Mouse (Mus musculus): ENCODE data around the gene Rbbp7. TPM values are rescaled to one million over a fixed set of nuclear protein-coding genes. Genes with fewer than 3 reads are reported as not detected.
A peak's percentile ranks its signal among the peaks of the same experiment; 100 is the strongest.

Gene Rbbp7
- 100 to 1,000 TPM; 130 to 140 TPM for total RNA-seq (2021)

DNA sequence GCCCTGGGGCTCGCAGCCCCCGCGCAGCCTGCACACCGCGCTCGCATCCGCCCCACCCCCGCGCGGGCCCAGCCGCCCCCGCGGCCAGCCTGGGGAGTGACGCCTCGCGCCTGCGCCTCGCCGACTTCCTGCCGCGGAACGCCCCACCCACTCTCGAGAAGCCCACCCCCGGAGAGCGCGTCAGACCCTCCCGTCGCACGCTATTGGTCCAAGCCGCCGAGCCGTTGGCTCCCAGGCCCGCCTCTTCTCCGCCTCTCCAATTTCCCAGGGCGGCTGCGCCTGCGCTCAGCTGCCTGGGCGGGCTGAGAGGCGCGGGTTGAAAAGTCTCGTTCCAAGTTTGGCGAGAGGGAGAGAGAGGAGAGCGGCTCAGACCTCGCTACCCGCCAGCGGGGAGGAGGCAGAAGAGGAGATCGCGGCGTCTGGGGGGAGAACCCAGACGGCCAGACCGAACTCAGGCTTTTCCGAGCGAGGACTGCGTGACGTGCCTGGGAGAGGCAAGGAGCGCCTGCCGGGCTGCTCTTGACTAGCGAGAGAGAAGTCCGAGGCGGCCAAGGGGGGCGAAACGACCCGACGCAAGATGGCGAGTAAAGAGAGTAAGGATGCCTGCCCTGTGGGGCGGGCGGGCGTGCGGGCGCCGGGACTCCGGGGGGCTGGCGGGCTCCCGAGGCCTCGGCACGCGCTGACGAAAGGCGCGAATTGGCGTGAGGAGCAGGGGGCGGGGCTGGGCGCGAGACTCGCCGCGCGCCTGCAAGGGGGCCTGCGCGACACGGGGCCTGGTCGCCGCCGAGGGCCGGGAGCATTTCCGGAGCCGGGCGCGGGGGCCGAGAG is at the start of gene Rbbp7:
TSS of gene Rbbp7 (plus strand) at position 288 of the 828 bp plus-strand sequence.
- peak; percentile 89 to 91 for DNase-seq (ENCODE audit: low spot score in 2 of 2)
- intact Hi-C loops (cut with DNase I) = loop anchor here (1.0 to 10.0 kb wide), 3 partner anchors 25 to 236 kb away; no protein-coding TSS in a partner anchor

DNA sequence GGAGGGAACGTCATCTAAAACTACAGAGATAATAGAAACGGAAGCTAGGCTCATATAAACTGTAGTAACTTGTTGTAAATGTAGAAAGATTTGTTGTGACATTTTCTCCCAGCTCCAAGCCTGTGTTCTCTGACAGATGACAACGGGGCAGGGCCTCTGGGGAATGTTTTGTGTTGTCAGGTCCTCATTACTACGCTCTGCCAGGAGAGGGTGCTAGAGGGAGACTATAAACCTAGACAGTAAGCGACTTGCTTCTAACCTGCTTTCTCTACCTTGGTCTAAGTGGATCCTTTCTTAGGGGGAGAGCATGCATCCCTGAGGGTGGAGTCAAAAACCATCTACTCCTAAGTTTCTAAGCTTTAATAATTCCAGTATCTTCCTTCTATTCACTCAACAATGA is 42.4 kb upstream of the Rbbp7 start:
- intact Hi-C loops (cut with DNase I) = no loop called here
- DNase-seq (ENCODE audit: low spot score in 2 of 2) = peak in 1 of 2 experiments; percentile 20

- intact Hi-C loops (cut with DNase I) = loop anchor here (5.0 kb wide), 1 partner anchor 43 kb away; the partner anchor contains the start of gene Rbbp7
- no peak for DNase-seq (ENCODE audit: low spot score in 2 of 2)
These were observed 40.6 kb upstream of the Rbbp7 start for GRCm38 (mm10) chrX:162719615-162720014.

DNA sequence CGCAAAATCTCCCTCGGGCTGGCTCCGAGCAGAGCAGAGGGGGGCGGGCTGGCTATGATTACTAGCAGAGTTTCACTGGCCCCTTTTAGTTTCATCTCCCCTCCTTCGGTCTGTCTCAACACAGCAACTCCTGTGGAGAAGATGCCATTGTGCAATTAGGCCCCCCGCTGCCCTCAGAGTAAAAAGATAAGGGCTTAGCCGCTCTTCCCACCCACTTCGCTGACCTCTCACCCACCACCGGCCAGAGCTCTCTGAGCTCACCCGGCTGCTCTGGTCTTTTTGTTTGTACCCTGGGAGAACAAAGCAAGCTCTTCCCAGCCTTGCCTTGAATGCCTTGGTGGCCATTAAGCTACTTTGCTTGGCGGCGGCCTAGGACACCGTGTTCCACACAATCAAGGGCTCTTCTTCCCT is 32.8 kb upstream of the Rbbp7 start:
- DNase-seq (ENCODE audit: low spot score in 2 of 2) = no peak
- intact Hi-C loops (cut with DNase I) = no loop called here

DNA sequence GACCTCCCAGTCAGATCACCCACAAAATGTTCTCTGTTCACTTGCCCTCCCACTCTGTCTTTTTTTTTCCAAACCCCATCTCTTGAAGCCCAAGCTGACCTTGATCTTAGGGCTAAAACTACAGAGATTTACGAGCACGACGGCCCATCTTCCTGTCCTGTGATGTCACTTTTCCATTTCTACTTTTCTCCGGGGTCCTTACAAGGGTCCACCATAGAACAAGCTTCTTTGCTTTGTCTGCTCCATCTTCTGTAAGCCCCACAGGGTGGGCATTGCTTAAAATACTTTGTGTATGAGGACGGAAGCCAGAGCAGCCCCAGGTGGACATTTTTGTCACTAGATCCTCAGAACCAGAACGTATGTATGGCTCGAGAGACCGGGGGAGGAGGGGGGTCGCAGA is 32.4 kb upstream of the Rbbp7 start:
- intact Hi-C loops (cut with DNase I) = no loop called here
- no peak for DNase-seq (ENCODE audit: low spot score in 2 of 2)

- no peak for DNase-seq (ENCODE audit: low spot score in 2 of 2)
- intact Hi-C loops (cut with DNase I) = no loop called here
These were observed 32.0 kb upstream of the Rbbp7 start for GRCm38 (mm10) chrX:162728228-162728627.

GRCm38 (mm10) chrX:162730031-162730430 is 30.2 kb upstream of the Rbbp7 start:
- no peak for DNase-seq (ENCODE audit: low spot score in 2 of 2)
- intact Hi-C loops (cut with DNase I) = no loop called here

DNA sequence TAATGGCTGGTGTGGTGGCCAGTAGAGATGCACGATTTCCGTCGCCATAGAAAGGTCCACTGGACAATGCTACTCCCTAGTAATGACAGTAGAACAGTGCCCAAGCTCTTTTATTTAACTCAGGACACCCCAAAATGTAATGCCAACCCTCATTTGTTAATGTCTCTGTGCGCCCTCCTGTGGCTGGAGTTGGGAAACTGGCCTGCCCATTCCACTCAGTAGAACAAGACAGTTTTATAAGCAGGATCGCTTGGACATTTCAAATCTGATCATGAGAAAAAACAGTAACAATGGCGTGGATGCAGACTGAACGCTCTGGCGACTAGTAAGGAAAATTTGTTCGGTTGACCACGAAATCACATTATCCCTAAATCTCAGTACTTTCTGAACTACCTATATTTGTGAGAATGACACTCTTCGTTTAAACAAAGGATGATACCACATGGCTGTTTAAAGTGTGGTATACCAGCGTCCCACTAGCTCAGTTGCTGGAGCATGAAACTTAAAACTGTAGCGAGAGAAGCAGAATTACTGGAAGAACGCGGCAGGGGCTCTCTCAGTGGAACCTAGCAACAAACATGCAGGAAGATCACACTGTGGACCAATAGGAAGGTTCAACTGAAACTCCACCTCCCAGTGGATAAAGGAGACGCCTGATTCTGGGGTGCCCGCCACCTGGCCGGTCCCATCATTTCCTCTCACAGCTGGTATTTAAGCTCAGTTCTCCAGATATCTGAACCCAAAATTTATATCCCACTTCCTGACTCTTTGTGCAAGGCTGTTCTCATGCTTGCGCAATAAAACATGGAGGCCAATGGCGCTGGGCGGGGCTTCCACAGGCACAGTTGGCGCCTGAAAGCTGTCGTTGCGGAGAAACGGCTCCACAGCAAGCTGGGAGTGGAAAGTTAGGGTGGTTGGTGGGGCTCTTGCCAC is 24.9 kb upstream of the Rbbp7 start:
- DNase-seq (ENCODE audit: low spot score in 2 of 2) = peak; percentile 57 to 67
- intact Hi-C loops (cut with DNase I) = loop anchor here (1.0 to 5.0 kb wide), 2 partner anchors 25 to 208 kb away; partner anchors contain the start of gene Rbbp7

DNA sequence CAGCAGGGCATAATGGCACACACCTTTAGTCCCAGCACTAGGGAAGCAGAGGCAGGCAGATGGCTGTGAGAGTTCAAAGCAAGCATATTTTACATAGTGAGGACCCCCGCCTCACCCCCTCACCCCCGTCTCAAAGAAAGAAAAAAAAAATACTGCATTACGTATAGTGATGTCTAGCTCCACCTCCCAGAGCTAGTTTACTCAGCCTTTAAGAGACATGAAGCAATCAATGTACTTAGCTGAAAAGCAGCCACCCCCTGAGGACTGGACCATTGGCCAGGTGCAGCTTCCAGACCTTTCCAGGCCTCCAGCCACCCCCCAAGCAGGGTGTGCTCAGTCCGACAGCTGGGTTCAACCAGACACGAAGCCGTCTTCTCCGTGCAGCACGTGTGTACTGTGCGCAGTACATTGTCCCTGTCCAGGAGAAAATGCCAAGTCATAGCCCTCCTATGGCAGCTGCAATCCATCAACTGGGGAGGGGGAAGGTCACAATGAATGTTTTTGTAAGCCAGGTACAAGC is 24.0 kb upstream of the Rbbp7 start:
- intact Hi-C loops (cut with DNase I) = loop anchor here (5.0 kb wide), 1 partner anchor 209 kb away; no protein-coding TSS in a partner anchor
- peak; percentile 8 to 17 for DNase-seq (ENCODE audit: low spot score in 2 of 2)

GRCm38 (mm10) chrX:162748696-162749420 is 11.3 kb upstream of the Rbbp7 start:
- intact Hi-C loops (cut with DNase I) = no loop called here

DNA sequence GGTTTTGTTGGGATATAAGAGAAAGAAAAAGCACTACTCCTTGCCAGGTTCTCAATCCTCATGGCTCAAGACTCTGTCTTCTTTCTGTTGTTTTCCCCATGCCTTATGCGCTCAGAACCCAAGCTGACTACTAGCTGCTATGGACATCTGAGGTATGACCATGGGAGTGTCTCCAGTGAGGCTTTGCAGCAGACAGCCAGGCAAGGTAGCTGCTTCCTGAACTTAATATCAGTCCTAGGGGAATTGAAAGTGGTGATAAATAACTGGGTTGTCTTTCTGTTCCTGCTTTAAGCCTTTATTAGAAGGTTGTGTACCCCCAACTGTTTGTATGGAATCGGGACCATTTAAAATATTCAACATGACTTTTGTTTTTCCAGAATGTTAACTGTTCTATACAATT is 7.8 kb upstream of the Rbbp7 start:
- intact Hi-C loops (cut with DNase I) = no loop called here
- no peak for DNase-seq (ENCODE audit: low spot score in 2 of 2)

More at GRCm38 (mm10) chrX:162748696-162749420, 11.3 kb upstream of the Rbbp7 start:
- no peak for DNase-seq (ENCODE audit: low spot score in 2 of 2)

GRCm38 (mm10) chrX:162754314-162754713 is 5.9 kb upstream of the Rbbp7 start:
- DNase-seq (ENCODE audit: low spot score in 2 of 2) = no peak
- intact Hi-C loops (cut with DNase I) = no loop called here

DNA sequence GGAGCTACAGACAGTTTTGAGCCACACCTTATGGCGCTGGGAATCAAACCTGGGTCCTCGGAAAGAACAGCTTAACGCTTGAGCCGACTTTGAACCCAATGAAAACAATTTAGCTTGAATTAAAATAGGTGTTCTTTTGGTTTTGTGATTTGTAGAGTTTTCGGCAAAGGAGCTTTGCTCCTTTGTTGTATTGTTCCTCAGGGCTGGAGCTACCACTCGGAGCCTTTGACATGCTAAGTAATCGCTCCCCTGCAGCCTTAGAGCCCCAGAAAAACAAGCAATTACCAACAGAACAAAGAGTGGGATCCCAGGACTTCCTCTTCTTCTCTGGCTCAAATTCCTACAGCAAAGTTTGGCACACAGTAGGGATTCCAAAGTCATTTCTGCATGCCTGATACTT is 4.1 kb upstream of the Rbbp7 start:
- DNase-seq (ENCODE audit: low spot score in 2 of 2) = no peak

DNA sequence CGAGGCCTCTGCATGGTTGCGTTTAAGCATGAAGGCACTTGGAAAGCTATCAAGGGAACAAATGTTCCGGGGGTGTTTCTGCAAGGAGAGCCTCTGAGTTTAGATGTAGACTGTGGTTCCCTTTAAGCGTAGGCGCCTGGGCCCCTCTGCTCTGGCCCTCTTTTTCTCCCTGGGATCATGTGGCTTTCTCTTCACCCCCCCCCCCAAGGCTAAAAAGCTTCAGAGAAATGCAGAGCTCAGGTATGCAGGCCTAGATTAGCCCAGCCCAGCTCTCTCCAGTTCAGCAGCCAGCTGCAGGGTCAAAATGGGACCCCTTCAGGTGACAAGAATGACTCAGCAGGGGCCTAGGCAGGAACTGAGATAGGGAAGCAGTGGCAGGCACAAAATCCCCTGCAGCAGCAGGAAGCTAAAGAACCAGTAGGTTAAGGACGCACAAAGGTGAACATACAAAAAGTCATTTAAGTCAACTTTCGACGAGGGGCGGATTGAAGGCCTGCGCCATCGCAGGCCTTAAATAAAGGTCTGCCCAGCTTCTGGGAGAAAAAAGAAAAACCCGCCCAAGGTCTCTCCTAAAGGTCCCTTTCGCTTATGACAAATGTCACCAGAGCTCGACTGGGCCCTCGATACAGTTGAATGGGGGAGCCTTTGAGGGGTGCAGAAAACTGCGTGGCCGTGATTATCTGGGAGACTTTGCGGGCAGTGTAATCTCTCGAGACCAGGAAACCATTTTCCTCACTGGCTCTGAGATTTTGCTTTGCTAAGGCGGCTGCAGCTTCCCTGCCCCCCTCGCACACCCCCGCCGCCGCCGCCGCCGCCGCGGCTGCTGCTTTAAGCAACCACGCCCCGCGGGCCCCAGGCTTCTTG is 719 bp upstream of the Rbbp7 start:
- peak; percentile 52 to 55 for DNase-seq (ENCODE audit: low spot score in 2 of 2)
- intact Hi-C loops (cut with DNase I) = loop anchor here (1.0 to 10.0 kb wide), 3 partner anchors 24 to 235 kb away; no protein-coding TSS in a partner anchor

More for the DNA sequence above, 4.1 kb upstream of the Rbbp7 start:
- intact Hi-C loops (cut with DNase I) = no loop called here

DNA sequence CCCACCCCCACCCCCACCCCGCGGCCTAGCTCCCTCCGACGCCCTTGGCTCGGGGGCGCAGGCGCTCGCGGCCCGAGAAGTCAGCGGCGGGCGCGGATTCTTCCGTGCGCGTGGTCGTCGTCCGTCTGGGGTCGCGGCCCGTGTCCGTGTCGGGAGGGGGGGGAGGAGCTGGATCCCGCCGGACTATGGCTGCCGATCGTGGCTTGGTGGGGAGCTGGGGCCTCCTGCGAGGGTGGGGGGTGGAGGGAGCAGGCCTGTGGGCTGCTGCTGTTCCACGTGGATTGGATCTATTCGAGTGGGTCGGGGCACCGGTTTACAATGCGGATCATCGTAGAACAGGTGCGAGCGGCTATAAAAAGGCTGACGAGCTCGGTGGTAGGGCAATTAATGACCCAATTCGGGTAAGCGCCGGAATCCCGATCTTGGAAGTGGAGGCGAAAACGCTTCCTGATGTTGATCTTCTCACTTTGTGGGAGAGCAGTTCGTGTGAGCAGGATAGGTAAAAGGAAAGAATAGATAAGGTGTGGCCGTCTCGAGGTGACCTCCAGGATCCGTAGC is 835 bp downstream of the Rbbp7 start:
- peak in 1 of 2 experiments; percentile 21 for DNase-seq (ENCODE audit: low spot score in 2 of 2)
- intact Hi-C loops (cut with DNase I) = loop anchor here (1.0 to 10.0 kb wide), 3 partner anchors 26 to 236 kb away; no protein-coding TSS in a partner anchor

DNA sequence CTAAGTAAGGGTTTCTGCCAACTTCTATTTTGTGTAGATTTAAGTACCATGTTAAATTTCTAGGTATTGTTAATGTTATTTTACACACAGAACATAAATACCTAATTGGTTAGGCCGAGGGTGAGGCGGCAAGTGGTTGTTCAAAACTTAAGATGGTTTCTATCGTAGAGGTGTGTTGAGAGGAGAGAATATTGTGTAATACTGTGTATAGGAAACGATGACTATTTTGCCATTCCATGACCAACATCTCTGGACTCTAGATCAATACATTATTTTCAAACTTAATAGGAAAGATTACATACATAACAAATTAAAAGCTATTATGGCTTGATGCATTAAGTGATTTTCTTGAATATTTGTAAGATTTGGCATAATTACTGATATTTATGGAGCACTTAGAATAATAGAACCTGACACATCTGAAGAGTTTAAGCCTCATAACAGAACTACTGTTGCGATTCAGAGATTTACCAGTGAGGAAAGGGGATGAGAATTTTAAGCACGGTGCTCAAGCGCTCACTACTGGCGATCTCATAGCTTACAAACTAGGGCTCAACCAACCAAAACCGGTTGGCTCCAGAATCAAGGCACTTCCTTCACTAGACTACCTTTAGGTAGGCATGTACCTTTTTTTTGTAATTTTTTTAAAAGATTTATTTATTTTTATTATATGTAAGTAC is 1.7 kb downstream of the Rbbp7 start:
- intact Hi-C loops (cut with DNase I) = loop anchor here (5.0 to 10.0 kb wide), 2 partner anchors 40 to 237 kb away; no protein-coding TSS in a partner anchor
- DNase-seq (ENCODE audit: low spot score in 2 of 2) = no peak

DNA sequence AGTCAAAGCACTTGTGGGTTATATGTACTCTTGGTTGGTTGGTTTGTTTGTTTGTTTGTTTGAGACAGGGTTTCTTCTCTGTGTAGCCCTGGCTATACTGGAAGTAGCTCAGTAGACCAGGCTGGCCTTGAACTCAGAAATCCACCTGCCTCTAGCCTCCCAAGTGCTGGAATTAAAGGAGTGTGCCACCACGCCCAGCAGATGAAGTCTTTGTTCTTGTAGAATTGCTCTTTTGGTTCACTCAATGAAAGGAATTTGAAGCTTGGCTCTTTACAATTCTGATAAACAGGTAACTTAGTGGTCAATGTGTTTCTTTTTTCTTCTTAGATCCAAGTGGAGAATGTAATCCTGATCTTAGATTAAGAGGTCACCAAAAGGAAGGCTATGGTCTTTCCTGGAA is 10.5 kb downstream of the Rbbp7 start:
- intact Hi-C loops (cut with DNase I) = no loop called here
- DNase-seq (ENCODE audit: low spot score in 2 of 2) = no peak
